Mouse (Mus musculus) embryonic stem cell, embryonic (primary cell): ENCODE measurements around the gene Lpgat1.

ENCODE experiments used
- CTCF ChIA-PET, 4 experiments: fragments of 300-600 bp in 2 of 4; fragments of 350-600 bp in 2 of 4; sonication (Branson Sonifier 250); formaldehyde crosslinking; loops; one replicate each; lab custom pipeline; 2022; ENCODE audit warnings: inconsistent platforms in 2 of 4; lab: Charles Lee
- POLR2A ChIA-PET, 4 experiments: fragments of 300-600 bp in 2 of 4; fragments of 350-600 bp in 2 of 4; sonication (Branson Sonifier 250); formaldehyde crosslinking; loops; one replicate each; lab custom pipeline; 2022; ENCODE audit warnings: antibody characterized with exemption in 4 of 4, inconsistent platforms in 1 of 4; lab: Charles Lee

Lpgat1 gene

GRCm38 (mm10) chr1:191812949-191813691 is 95.5 kb downstream of the Lpgat1 start:
- POLR2A ChIA-PET: interaction anchor here in 3 of 4 experiments (0.5 to 12.1 kb wide), 8 partner anchors 8 to 415 kb away, joined by 3 to 199 read pairs (median 4); partner anchors contain the start of genes Dtl (in 2 of the 3), Ints7 (in 2 of the 3) and Nek2 (in 1 of the 3)
- CTCF ChIA-PET: interaction anchor here in 1 of 4 experiments (0.6 to 0.7 kb wide), 2 partner anchors 9 to 152 kb away, joined by 3 to 4 read pairs; no protein-coding TSS in a partner anchor

- CTCF ChIA-PET: interaction anchor here (0.6 to 1.6 kb wide), 5 partner anchors 206 to 252 kb away, joined by 3 to 5 read pairs (median 5); partner anchors contain the start of genes Dtl (in 1 of the 4) and Ints7 (in 1 of the 4)
- POLR2A ChIA-PET: interaction anchor here in 3 of 4 experiments (0.6 to 12.1 kb wide), 14 partner anchors 9 to 631 kb away, joined by 3 to 199 read pairs (median 4); partner anchors contain the start of genes Dtl (in 2 of the 3) and Ints7 (in 2 of the 3)
Measured at GRCm38 (mm10) chr1:191814240-191814639, 96.6 kb downstream of the Lpgat1 start.

GRCm38 (mm10) chr1:191814935-191815334 is 97.3 kb downstream of the Lpgat1 start:
- ChIA-PET CTCF (interaction anchor here in 3 of 4 experiments (0.5 to 1.6 kb wide), 5 partner anchors 206 to 253 kb away, joined by 3 to 5 read pairs (median 5); partner anchors contain the start of genes Dtl (in 1 of the 3) and Ints7 (in 1 of the 3)), POLR2A (interaction anchor here in 3 of 4 experiments (0.6 to 12.1 kb wide), 14 partner anchors 10 to 418 kb away, joined by 3 to 199 read pairs (median 5); partner anchors contain the start of genes Dtl (in 3 of the 3) and Ints7 (in 3 of the 3))

- POLR2A ChIA-PET: interaction anchor here (0.8 to 12.1 kb wide), 11 partner anchors 9 to 420 kb away, joined by 3 to 199 read pairs (median 6); partner anchors contain the start of genes Dtl (in 4 of the 4) and Ints7 (in 4 of the 4)
Measured at GRCm38 (mm10) chr1:191816596-191816995, 99.0 kb downstream of the Lpgat1 start.

GRCm38 (mm10) chr1:191817418-191818144 is 99.9 kb downstream of the Lpgat1 start:
- ChIA-PET CTCF (interaction anchor here (0.5 to 2.5 kb wide), 99 partner anchors 9 to 1691 kb away, joined by 3 to 38 read pairs (median 4); partner anchors contain the start of genes Dtl (in 4 of the 4), Ints7 (in 4 of the 4), Nenf (in 2 of the 4) and Tmem206 (in 2 of the 4)), POLR2A (interaction anchor here (0.5 to 12.1 kb wide), 47 partner anchors 10 to 505 kb away, joined by 3 to 199 read pairs (median 3); partner anchors contain the start of genes Dtl (in 4 of the 4) and Ints7 (in 4 of the 4))

More at GRCm38 (mm10) chr1:191816596-191816995, 99.0 kb downstream of the Lpgat1 start:
- CTCF ChIA-PET: interaction anchor here in 3 of 4 experiments (0.6 to 2.1 kb wide), 8 partner anchors 129 to 504 kb away, joined by 3 to 16 read pairs (median 3); partner anchors contain the start of genes Dtl (in 1 of the 3) and Ints7 (in 1 of the 3)

GRCm38 (mm10) chr1:191818145-191818631 is 100.6 kb downstream of the Lpgat1 start:
- ChIA-PET CTCF (interaction anchor here (0.5 to 2.5 kb wide), 93 partner anchors 10 to 1057 kb away, joined by 3 to 38 read pairs (median 4); partner anchors contain the start of genes Dtl (in 4 of the 4), Ints7 (in 4 of the 4), Nenf (in 2 of the 4) and Tmem206 (in 2 of the 4)), POLR2A (interaction anchor here (0.5 to 12.1 kb wide), 46 partner anchors 10 to 506 kb away, joined by 3 to 199 read pairs (median 4); partner anchors contain the start of genes Dtl (in 4 of the 4), Ints7 (in 4 of the 4) and Slc30a1 (in 1 of the 4))

GRCm38 (mm10) chr1:191819026-191819425 is 101.4 kb downstream of the Lpgat1 start:
- CTCF ChIA-PET: interaction anchor here in 3 of 4 experiments (0.6 to 2.5 kb wide), 10 partner anchors 10 to 511 kb away, joined by 3 to 11 read pairs (median 4); no protein-coding TSS in a partner anchor
- POLR2A ChIA-PET: interaction anchor here in 2 of 4 experiments (0.6 to 12.1 kb wide), 19 partner anchors 9 to 456 kb away, joined by 3 to 199 read pairs (median 6); partner anchors contain the start of genes Dtl (in 2 of the 2), Ints7 (in 2 of the 2) and Slc30a1 (in 2 of the 2)

- POLR2A ChIA-PET: interaction anchor here (0.6 to 12.1 kb wide), 58 partner anchors 8 to 795 kb away, joined by 3 to 199 read pairs (median 4); partner anchors contain the start of genes Dtl (in 3 of the 4), Ints7 (in 3 of the 4), Slc30a1 (in 2 of the 4) and Flvcr1 (in 1 of the 4)
- CTCF ChIA-PET: interaction anchor here in 3 of 4 experiments (0.6 to 2.3 kb wide), 9 partner anchors 9 to 515 kb away, joined by 3 to 14 read pairs (median 4); partner anchors contain the start of genes Dtl (in 2 of the 3) and Ints7 (in 2 of the 3)
Measured at GRCm38 (mm10) chr1:191820951-191821325, 103.3 kb downstream of the Lpgat1 start.

GRCm38 (mm10) chr1:191821326-191822091 is 103.9 kb downstream of the Lpgat1 start, which contains the start of gene Nek2:
Nek2 (plus strand) TSS chr1:191821444.
- CTCF ChIA-PET: interaction anchor here in 3 of 4 experiments (0.6 to 2.3 kb wide), 9 partner anchors 9 to 516 kb away, joined by 3 to 14 read pairs (median 4); partner anchors contain the start of genes Dtl (in 2 of the 3) and Ints7 (in 2 of the 3)
- POLR2A ChIA-PET: interaction anchor here (0.5 to 12.1 kb wide), 81 partner anchors 8 to 1665 kb away, joined by 3 to 199 read pairs (median 4); partner anchors contain the start of genes Dtl (in 4 of the 4), Ints7 (in 4 of the 4), Traf5 (in 2 of the 4) and Flvcr1 (in 1 of the 4)

GRCm38 (mm10) chr1:191829124-191829523 is 111.5 kb downstream of the Lpgat1 start:
- ChIA-PET POLR2A (interaction anchor here in 3 of 4 experiments (0.6 to 5.0 kb wide), 16 partner anchors 7 to 516 kb away, joined by 3 to 32 read pairs (median 4); partner anchors contain the start of genes Nek2 (in 2 of the 3), Dtl (in 1 of the 3), Ints7 (in 1 of the 3) and Slc30a1 (in 1 of the 3)), CTCF (interaction anchor here in 3 of 4 experiments (0.6 to 1.8 kb wide), 11 partner anchors 10 to 516 kb away, joined by 3 to 9 read pairs (median 4); partner anchors contain the start of genes Dtl (in 1 of the 3), Ints7 (in 1 of the 3), Slc30a1 (in 1 of the 3) and Traf5 (in 1 of the 3))

GRCm38 (mm10) chr1:191833396-191833795 is 115.8 kb downstream of the Lpgat1 start:
- ChIA-PET POLR2A (interaction anchor here in 3 of 4 experiments (1.6 to 4.2 kb wide), 3 partner anchors 11 to 131 kb away, joined by 7 to 32 read pairs (median 29); partner anchors contain the start of gene Nek2 (in 2 of the 3)), CTCF (interaction anchor here in 1 of 4 experiments (1.7 kb wide), 1 partner anchor 258 kb away, joined by 4 read pairs; the partner anchor contains the start of genes Dtl and Ints7)
